Mouse (Mus musculus) heart, postnatal 36 days (tissue): ENCODE results near the gene Fam166a. TPM values are rescaled to one million over a fixed set of nuclear protein-coding genes. Genes with fewer than 3 reads are reported as not detected.

Experiments
- DNase-seq, 2 experiments: peaks; one replicate each; pipeline ENCODE4 v3.0.0; 2021 to 2022
- intact Hi-C: fragments of 180-260 bp; cut with DNase I; formaldehyde crosslinking; loops from one replicate; pipeline ENCODE4 v1.15.1; 2025
- total RNA-seq, 2 experiments: library from RNA; stranded (reverse); gene quantifications; 2 replicates each; pipeline ENCODE4 v1.2.3; 2021

Fam166a gene
- total RNA-seq, 2 experiments from 2014 or later: not detected

DNA sequence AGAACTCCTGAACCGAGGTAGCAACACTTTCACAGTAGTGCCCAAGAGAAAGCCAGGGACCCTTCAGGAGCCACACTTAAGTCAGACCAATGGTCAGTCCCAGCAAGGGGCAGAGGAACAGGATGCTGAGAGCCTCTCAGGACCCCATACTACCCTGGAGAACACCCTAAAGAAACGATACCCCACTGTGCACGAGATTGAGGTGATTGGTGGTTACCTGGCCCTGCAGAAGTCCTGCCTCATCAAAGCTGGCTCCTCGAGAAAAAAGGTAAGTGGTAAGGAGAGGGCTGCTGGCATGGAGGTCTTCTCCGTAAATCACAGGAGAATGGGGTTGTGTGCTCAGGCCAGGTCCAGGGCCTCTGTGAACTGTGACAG lies 45.7 kb downstream of the Fam166a start:
- intact Hi-C loops: no loop called here
- no peak for DNase-seq

DNA sequence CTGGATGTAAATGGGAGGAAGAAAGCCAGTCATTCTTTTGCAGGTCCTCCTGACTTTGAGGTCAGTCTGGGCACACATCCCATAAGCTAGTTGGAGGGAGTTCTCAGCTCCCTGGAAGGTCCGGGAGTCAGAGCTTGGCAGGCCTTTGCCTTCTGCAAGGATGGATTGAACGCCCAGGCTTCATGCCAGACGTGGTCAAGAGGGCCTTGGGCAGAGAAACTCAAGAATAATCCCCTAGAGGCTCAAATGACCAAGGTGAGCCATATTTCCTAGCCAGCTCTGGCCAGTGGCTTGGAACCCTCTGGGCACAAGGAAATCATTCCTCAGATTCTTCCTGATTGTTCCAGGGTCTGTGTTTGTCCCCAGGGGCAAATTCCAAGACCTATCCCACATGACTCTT lies 46.3 kb downstream of the Fam166a start:
- DNase-seq: no peak
- intact Hi-C loops: no loop called here

- peak; percentile 22 to 47 for DNase-seq
- intact Hi-C loops: no loop called here
Observed at GRCm38 (mm10) chr2:25265897-25266656, 47.5 kb downstream of the Fam166a start.

GRCm38 (mm10) chr2:25266720-25267119 lies 48.2 kb downstream of the Fam166a start:
- intact Hi-C loops: no loop called here
- DNase-seq: peak; percentile 51 to 58

GRCm38 (mm10) chr2:25267241-25267640 lies 48.7 kb downstream of the Fam166a start:
- no peak for DNase-seq
- intact Hi-C loops: no loop called here

DNA sequence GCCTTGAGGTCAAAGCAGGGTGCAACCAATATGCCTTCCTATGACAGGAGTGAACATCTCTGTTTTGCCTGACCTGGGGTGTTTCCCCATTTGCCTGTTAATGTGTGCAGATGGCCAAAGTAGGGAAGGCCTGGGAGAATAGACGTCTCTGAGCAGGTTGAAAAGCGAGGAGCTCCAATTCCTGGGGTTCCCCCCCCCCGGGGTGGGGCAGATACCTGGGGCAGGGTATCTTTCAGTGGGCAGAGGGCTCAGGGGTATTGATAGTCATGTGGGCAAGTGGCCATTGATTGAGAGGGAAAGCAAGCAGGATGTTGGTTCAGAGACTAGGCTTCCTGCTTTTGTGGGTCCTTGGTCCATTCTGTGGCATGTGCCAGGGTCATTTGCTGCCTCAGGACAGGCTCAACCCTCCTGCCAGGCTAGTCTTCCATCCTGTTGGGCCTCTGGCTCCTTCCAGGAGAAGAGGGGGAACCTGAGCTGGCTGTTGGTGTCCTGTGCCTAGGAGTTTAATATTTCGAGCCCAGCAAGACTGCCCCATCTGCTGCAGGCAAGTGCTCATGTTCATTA lies 49.3 kb downstream of the Fam166a start:
- DNase-seq: no peak
- intact Hi-C loops: no loop called here

Other genes with a start within 250 kb of the Fam166a start
- 10 to 100 TPM; 91.0 to 99.1 TPM for gene Mrpl41, start 243.6 kb upstream of the Fam166a start, total RNA-seq
- 10 to 100 TPM; 33.9 to 35.4 TPM for gene Pnpla7, start 242.7 kb upstream of the Fam166a start, total RNA-seq
- 10 to 100 TPM; 14.4 to 16.3 TPM for gene Nsmf, start 164.4 kb upstream of the Fam166a start, total RNA-seq
- not detected for gene Entpd8, start 138.4 kb upstream of the Fam166a start, total RNA-seq
- gene Noxa1, start 123.6 kb upstream of the Fam166a start, total RNA-seq: not detected
- gene Nrarp, start 38.0 kb upstream of the Fam166a start, total RNA-seq: 10 to 100 TPM in 1 of 2 experiments, 1 to 10 TPM in 1; 9.7 to 12.0 TPM
- 1 to 10 TPM; 4.0 to 5.2 TPM for gene Tor4a, start 21.9 kb upstream of the Fam166a start, total RNA-seq
- 10 to 100 TPM; 38.7 to 39.9 TPM for gene Nelfb, start 7.3 kb upstream of the Fam166a start, total RNA-seq
- not detected for gene Stpg3, start 4.1 kb upstream of the Fam166a start, total RNA-seq
- gene Tubb4b, start 6.0 kb downstream of the Fam166a start, total RNA-seq: 100 to 1,000 TPM; 240 to 254 TPM
- gene Slc34a3, start 15.6 kb downstream of the Fam166a start, total RNA-seq: not detected
- gene Rnf224, start 18.0 kb downstream of the Fam166a start, total RNA-seq: not detected
- gene Rnf208, start 23.5 kb downstream of the Fam166a start, total RNA-seq: under 1 TPM; 0.27 to 0.44 TPM
- gene Cysrt1, start 23.7 kb downstream of the Fam166a start, total RNA-seq: not detected
- gene AL732309.1, start 28.1 kb downstream of the Fam166a start, total RNA-seq: 1 to 10 TPM; 1.2 to 2.2 TPM
- 10 to 100 TPM; 13.4 to 15.1 TPM for gene Tmem203, start 36.7 kb downstream of the Fam166a start, total RNA-seq
- gene Tprn, start 43.9 kb downstream of the Fam166a start, total RNA-seq: 1 to 10 TPM; 4.8 to 8.6 TPM
- 10 to 100 TPM; 37.4 to 44.0 TPM for gene Ssna1, start 53.7 kb downstream of the Fam166a start, total RNA-seq
- 10 to 100 TPM; 38.6 to 39.1 TPM for gene Anapc2, start 53.7 kb downstream of the Fam166a start, total RNA-seq
- not detected for gene Tmem210, start 69.4 kb downstream of the Fam166a start, total RNA-seq
- gene Lrrc26, start 71.2 kb downstream of the Fam166a start, total RNA-seq: not detected
- not detected for gene Grin1, start 100.4 kb downstream of the Fam166a start, total RNA-seq
- 10 to 100 TPM; 21.9 to 23.2 TPM for gene Man1b1, start 113.6 kb downstream of the Fam166a start, total RNA-seq
- 1 to 10 TPM; 3.4 to 3.7 TPM for gene Dpp7, start 137.6 kb downstream of the Fam166a start, total RNA-seq
- 1 to 10 TPM; 6.7 to 8.6 TPM for gene Uap1l1, start 146.9 kb downstream of the Fam166a start, total RNA-seq
- under 1 TPM; 0.46 to 0.56 TPM for gene Sapcd2, start 153.6 kb downstream of the Fam166a start, total RNA-seq
- 10 to 100 TPM; 14.5 to 15.4 TPM for gene Entpd2, start 177.1 kb downstream of the Fam166a start, total RNA-seq
- gene Npdc1, start 180.6 kb downstream of the Fam166a start, total RNA-seq: 10 to 100 TPM; 27.3 to 27.8 TPM
- under 1 TPM; 0.27 to 0.36 TPM for gene Fut7, start 204.5 kb downstream of the Fam166a start, total RNA-seq
- gene Abca2, start 210.0 kb downstream of the Fam166a start, total RNA-seq: 10 to 100 TPM; 35.5 to 39.9 TPM
- 1 to 10 TPM; 1.2 to 1.6 TPM for gene Clic3, start 238.1 kb downstream of the Fam166a start, total RNA-seq
- 10 to 100 TPM; 23.0 to 23.4 TPM for gene Paxx, start 242.3 kb downstream of the Fam166a start, total RNA-seq